Mouse (Mus musculus) C2C12 (cell line): ENCODE data around the gene Kdm8. TPM values are rescaled to one million over a fixed set of nuclear protein-coding genes. Genes with fewer than 3 reads are reported as not detected.

ENCODE experiments used
- H3K27me3 ChIP-seq: one replicate; pipeline ENCODE4 v1.6.1; 2011; ENCODE audit not compliant: control insufficient read depth, insufficient read depth, insufficient read length
- H3K36me3 ChIP-seq: one replicate; pipeline ENCODE4 v1.6.1; 2011; ENCODE audit not compliant: control insufficient read depth, insufficient read depth
- H3K4me3 ChIP-seq: one replicate; pipeline ENCODE4 v1.5.1; 2011; ENCODE audit warnings: mild to moderate bottlenecking, control low read depth; ENCODE audit not compliant: poor library complexity, insufficient read depth, severe bottlenecking
- H3K79me2 ChIP-seq: one replicate; pipeline ENCODE4 v1.6.1; 2011; ENCODE audit not compliant: control insufficient read depth, insufficient read depth
- H3K79me3 ChIP-seq: one replicate; pipeline ENCODE4 v1.6.1; 2011; ENCODE audit warnings: low read depth, control low read depth
- H3ac ChIP-seq: one replicate; pipeline ENCODE3; 2011; ENCODE audit warnings: low read depth; ENCODE audit not compliant: control insufficient read depth, insufficient read length
- CEBPB ChIP-seq: IDR thresholded peaks from one replicate; pipeline ENCODE4 v1.6.1; 2011; ENCODE audit warnings: low read depth, mild to moderate bottlenecking, control low read depth, moderate library complexity
- CTCF ChIP-seq: IDR thresholded peaks from one replicate; pipeline ENCODE4 v1.5.1; 2011; ENCODE audit not compliant: control insufficient read depth, insufficient read depth, insufficient read length
- FOSL1 ChIP-seq: IDR thresholded peaks from one replicate; pipeline ENCODE4 v1.8.0; 2011; ENCODE audit warnings: mild to moderate bottlenecking, low read length; ENCODE audit not compliant: poor library complexity, insufficient read depth, severe bottlenecking
- MAX ChIP-seq: IDR thresholded peaks from one replicate; pipeline ENCODE4 v1.6.1; 2011; ENCODE audit warnings: mild to moderate bottlenecking, control low read depth
- MYOD1 ChIP-seq: IDR thresholded peaks from one replicate; pipeline ENCODE4 v1.6.1; 2011; ENCODE audit warnings: low read depth; ENCODE audit not compliant: control insufficient read depth, insufficient read length
- MYOG ChIP-seq: IDR thresholded peaks from one replicate; pipeline ENCODE4 v1.6.1; 2011; ENCODE audit not compliant: control insufficient read depth, insufficient read length; ENCODE audit errors: extremely low read depth
- USF1 ChIP-seq: IDR thresholded peaks from one replicate; pipeline ENCODE4 v1.6.1; 2011; ENCODE audit warnings: low read depth, mild to moderate bottlenecking, control low read depth, moderate library complexity
- polyA plus RNA-seq: library from polyadenylated mRNA; unstranded; fragments of >200 nt; fragmentation: generic; extraction: Trizol; gene quantifications from one replicate; pipeline ENCODE4 v1.2.1, GENCODE M21; 2012; ENCODE audit warnings: missing spikeins

Gene Kdm8
- polyA plus RNA-seq, 1 experiment = 10.3 TPM

DNA sequence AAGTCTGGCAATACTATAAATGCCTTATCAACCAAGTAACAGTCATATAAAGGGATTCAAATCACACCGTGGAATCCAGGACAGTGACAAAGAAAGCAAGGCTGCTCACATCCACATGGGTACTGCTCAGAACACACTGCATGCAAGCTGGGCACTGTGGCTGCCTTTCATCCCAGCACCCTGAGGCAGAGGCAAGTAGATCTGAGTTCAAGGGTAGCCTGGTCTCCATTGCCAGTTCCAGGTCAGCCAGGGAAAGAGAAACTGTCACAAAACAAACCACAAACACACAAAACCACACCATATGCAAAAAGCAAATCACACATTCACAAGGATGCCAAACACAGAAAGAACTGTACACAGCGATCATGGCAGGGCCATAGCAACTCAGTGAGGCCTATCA lies 45.2 kb downstream of the Kdm8 start:
- Histone ChIP-seq H3ac (no peak overlapping the region), H3K79me3 (peaks cover 8% of the 10 kb centered on the region), H3K27me3 (no peaks in the 10 kb centered on the region), H3K36me3 (no peaks in the 10 kb centered on the region), H3K4me3 (no peak overlapping the region), H3K79me2 (peaks cover 17% of the 10 kb centered on the region)
- no peak for TF ChIP-seq FOSL1
- no peak for TF ChIP-seq MAX
- TF ChIP-seq MYOG = no peak
- TF ChIP-seq CEBPB = no peak
- TF ChIP-seq MYOD1 = no peak
- no peak for TF ChIP-seq USF1
- no peak for TF ChIP-seq CTCF

DNA sequence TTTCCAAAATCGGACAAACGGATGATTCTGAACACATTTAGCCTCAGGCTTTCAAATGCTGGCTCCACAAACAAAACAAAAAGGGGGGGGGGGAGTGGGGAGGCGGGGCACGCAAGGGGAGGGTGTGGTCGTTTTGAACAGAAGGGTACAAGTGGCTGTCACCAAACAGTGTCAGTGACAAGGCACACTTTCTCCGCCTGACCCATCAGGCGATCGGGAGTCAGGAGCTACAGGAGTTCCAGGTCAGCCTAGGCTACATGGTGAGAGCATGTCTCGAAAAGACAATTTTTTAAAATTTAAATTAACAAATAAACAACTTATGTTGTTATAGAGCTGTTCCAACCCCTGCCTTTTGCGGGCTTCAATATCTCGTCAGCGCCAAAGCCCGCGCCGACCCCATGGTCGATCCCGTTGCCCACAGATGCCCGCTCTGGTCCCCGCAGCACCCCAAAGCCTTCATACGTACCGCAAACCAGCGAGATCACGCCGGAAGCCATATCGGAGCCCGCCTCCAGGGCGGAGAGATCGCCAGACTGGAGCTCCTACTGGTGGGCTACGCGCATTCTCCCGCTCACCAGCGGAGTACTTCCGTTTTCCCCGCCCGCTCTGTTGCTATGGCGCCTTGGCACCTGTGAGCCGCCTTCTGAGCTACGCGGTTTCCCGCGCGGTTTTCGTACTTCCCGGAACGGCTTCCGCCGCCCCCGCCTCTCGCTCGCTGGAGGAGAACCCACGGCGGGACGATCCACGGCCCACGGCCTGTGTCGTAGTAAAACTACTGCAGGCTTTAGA lies 46.7 kb downstream of the Kdm8 start, which contains the start of gene Nsmce1:
Gene Nsmce1, minus strand, starts transcription at position 650 of the 789 bp plus-strand sequence.
- TF ChIP-seq MYOD1 (peak; percentile 38), CTCF (no peak)
- H3K4me3 ChIP-seq = peak within 1 kb of the TSS; percentile 51
- H3K79me3 ChIP-seq = peaks cover 8% of the 10 kb centered on the region
- H3K79me2 ChIP-seq = peaks cover 17% of the 10 kb centered on the region
- no peaks in the 10 kb centered on the region for H3K36me3 ChIP-seq
- H3ac ChIP-seq = peak within 1 kb of the TSS; percentile 55
- no peaks in the 10 kb centered on the region for H3K27me3 ChIP-seq

- Histone ChIP-seq H3K79me3 (peaks cover 8% of the 10 kb centered on the region), H3K4me3 (peak overlapping the region; percentile 51), H3ac (peak overlapping the region; percentile 55), H3K36me3 (no peaks in the 10 kb centered on the region), H3K27me3 (no peaks in the 10 kb centered on the region), H3K79me2 (peaks cover 17% of the 10 kb centered on the region)
- TF ChIP-seq MYOD1 (no peak), FOSL1 (no peak), CTCF (no peak), MAX (no peak), MYOG (no peak), CEBPB (no peak), USF1 (no peak)
Measured at GRCm38 (mm10) chr7:125491760-125492159, 47.3 kb downstream of the Kdm8 start.

- no peak overlapping the region for H3K4me3 ChIP-seq
- no peak overlapping the region for H3ac ChIP-seq
- H3K79me2 ChIP-seq = peaks cover 17% of the 10 kb centered on the region
- no peaks in the 10 kb centered on the region for H3K36me3 ChIP-seq
- TF ChIP-seq MYOD1 (no peak), MYOG (no peak)
- peaks cover 8% of the 10 kb centered on the region for H3K79me3 ChIP-seq
- H3K27me3 ChIP-seq = no peaks in the 10 kb centered on the region
Measured at GRCm38 (mm10) chr7:125492551-125492950, 48.1 kb downstream of the Kdm8 start.

- Histone ChIP-seq H3ac (no peak overlapping the region), H3K79me3 (no peaks in the 10 kb centered on the region), H3K79me2 (peaks cover 2% of the 10 kb centered on the region), H3K36me3 (no peaks in the 10 kb centered on the region), H3K4me3 (no peak overlapping the region), H3K27me3 (no peaks in the 10 kb centered on the region)
- no peak for TF ChIP-seq MYOD1
- no peak for TF ChIP-seq CEBPB
- no peak for TF ChIP-seq MAX
Measured at GRCm38 (mm10) chr7:125495864-125496440, 51.5 kb downstream of the Kdm8 start.

DNA sequence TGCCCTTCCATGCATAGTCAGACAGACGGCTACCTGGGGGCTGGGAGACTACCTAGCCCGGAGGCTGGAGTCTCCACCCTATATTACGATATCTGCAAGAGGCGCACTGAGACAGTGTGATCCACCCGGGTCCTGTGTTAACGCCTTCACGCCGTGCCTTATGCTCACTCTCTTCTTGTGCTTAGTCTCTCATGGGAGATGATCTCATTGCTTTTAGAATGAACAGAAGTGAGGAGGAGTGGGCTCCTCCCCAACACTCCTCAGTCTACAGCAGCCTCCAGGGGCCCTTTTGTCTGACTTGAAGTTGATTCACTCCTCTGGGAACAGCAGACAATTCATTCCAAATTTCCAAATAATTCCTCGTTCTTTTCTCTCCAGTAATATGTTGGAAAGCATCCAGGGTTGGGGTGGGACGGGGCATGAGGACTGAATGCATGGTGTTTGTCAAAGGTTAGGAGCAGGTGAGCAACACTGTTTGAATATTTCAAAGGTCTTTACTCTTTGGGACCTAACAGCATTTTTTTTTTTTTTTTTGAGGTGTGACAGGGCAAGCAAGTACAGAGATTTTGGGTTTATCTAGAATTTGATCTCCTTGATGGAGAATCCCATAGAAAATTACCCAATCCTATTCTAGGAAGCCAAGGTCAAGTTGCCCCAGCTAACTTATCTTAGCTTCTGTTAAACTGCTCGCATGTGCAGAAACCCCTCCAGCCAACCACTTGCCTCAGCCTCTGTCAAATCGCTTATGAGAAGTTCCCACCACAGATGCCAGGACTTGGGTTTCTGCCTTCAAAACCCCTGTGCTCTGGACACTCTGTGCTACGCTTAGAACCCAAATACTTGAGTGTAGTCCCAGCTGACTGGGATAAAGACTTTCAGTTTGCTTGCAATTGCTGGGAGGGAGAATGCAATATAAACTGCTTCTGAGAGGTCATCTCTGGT lies 55.7 kb downstream of the Kdm8 start:
- Histone ChIP-seq H3K4me3 (no peak overlapping the region), H3ac (no peak overlapping the region), H3K36me3 (no peaks in the 10 kb centered on the region), H3K79me3 (no peaks in the 10 kb centered on the region), H3K27me3 (no peaks in the 10 kb centered on the region), H3K79me2 (no peaks in the 10 kb centered on the region)
- TF ChIP-seq USF1 (no peak), FOSL1 (no peak), CTCF (no peak)
